In genomic region chr14:11642977-11643376, GRCm38 (mm10) we compare ENCODE assay signal across 13 mouse cellular contexts.
DNase-seq lines count a peak whose midpoint lies in the region; ATAC-seq and TF ChIP-seq lines count a peak whose summit lies in the region.
"Had no signal": no experiment of that assay in that cellular context is flagged by ENCODE, and none has a peak within 500 bp of the region (broad histone marks: within the 10 kb centered on the region; RNA-seq: fewer than 3 reads in every experiment).

No protein-coding gene starts in this region.

- H3K9ac ChIP-seq in liver, adult 2 months (ENCODE audit: low read depth, low read length): no peak overlapping the region
- H3K9ac ChIP-seq in intestine, postnatal 0 days (ENCODE audit: low read depth, low read length): no peak overlapping the region
- H3K9ac ChIP-seq: forebrain, embryonic 13.5 days; heart, embryonic 13.5 days had no signal

- WGBS in liver, adult 2 months: 28% methylated on average over 1 of the region's 1 CpGs
- 44% methylated on average over 1 of the region's 1 CpGs for WGBS in intestine, postnatal 0 days

- no peak for TF ChIP-seq POLR2A in liver, adult 2 months (IDR thresholded peaks at IDR 0.05; ENCODE audit: extremely low read depth, insufficient read depth, low read length)

- H3K79me2 ChIP-seq in liver, adult 2 months (ENCODE audit: control insufficient read depth, insufficient read depth, low read length): peaks cover 31% of the 10 kb centered on the region; the same call in 1 of the 2 replicates

- 0 out of 2 replicates have a peak, but pooled peaks have one; percentile 19 for TF ChIP-seq CTCF in liver, adult 2 months (IDR thresholded peaks at IDR 0.05; ENCODE audit: low read depth, low read length)
- peak; percentile 76 for TF ChIP-seq CTCF in intestine, postnatal 0 days (IDR thresholded peaks at IDR 0.05; ENCODE audit: low read depth)

- peak; percentile 75 for ATAC-seq in intestine, postnatal 0 days
- ATAC-seq: forebrain, embryonic 13.5 days had no signal

- H3K27ac ChIP-seq in liver, adult 2 months (replicated peaks; ENCODE audit: insufficient read depth, low read depth, low read length): no peak overlapping the region
- no peak overlapping the region for H3K27ac ChIP-seq in intestine, postnatal 0 days (ENCODE audit: low read depth, low read length)
- H3K27ac ChIP-seq: forebrain, embryonic 13.5 days; heart, embryonic 13.5 days had no signal

- no peak overlapping the region for H3K4me3 ChIP-seq in liver, adult 2 months (ENCODE audit: insufficient read depth, low read depth, low read length)
- no peak overlapping the region for H3K4me3 ChIP-seq in intestine, postnatal 0 days (ENCODE audit: low read depth, low read length)
- H3K4me3 ChIP-seq: forebrain, embryonic 13.5 days; heart, embryonic 13.5 days had no signal

- H3K4me2 ChIP-seq in intestine, postnatal 0 days (replicated peaks; ENCODE audit: low read depth): no peak overlapping the region
- H3K4me2 ChIP-seq: forebrain, embryonic 13.5 days; heart, embryonic 13.5 days had no signal

- DNase-seq in adrenal gland, adult 8-10 months: peak; percentile 61
- DNase-seq in adrenal gland, postnatal 4 days (ENCODE audit: low spot score in 2 of 2): no peak
- DNase-seq in liver, adult 2 months (ENCODE audit: extremely low read depth, low read depth, low spot score): peak; percentile 89
- no peak for DNase-seq in liver
- DNase-seq in cerebellum, adult 11 months: peak; percentile 15
- no peak for DNase-seq in retina, embryonic 14.5 days (ENCODE audit: low spot score)
- no peak for DNase-seq in spleen, postnatal 14 days (ENCODE audit: low spot score in 2 of 2)
- DNase-seq: lung, postnatal 10 days; retina, postnatal 1 day; thymus, postnatal 4 days had no signal

- H3K9me3 ChIP-seq in intestine, postnatal 0 days (ENCODE audit: control insufficient read depth): no peaks in the 10 kb centered on the region
- H3K9me3 ChIP-seq: forebrain, embryonic 13.5 days; heart, embryonic 13.5 days had no signal

- H3K4me1 ChIP-seq in liver, adult 2 months (ENCODE audit: control insufficient read depth, insufficient read depth, low read length): peaks cover 2% of the 10 kb centered on the region
- H3K4me1 ChIP-seq in intestine, postnatal 0 days (replicated peaks; ENCODE audit: control insufficient read depth, insufficient read depth, low read length): no peaks in the 10 kb centered on the region
- H3K4me1 ChIP-seq: forebrain, embryonic 13.5 days had no signal

- H3K27me3 ChIP-seq in liver, adult 2 months (ENCODE audit: control insufficient read depth, insufficient read depth, low read length): no peaks in the 10 kb centered on the region
- H3K27me3 ChIP-seq in intestine, postnatal 0 days (replicated peaks; ENCODE audit: control insufficient read depth, insufficient read depth, low read length): no peaks in the 10 kb centered on the region
- H3K27me3 ChIP-seq: forebrain, embryonic 13.5 days; heart, embryonic 13.5 days had no signal

- H3K36me3 ChIP-seq in liver, adult 2 months (ENCODE audit: control insufficient read depth, insufficient read depth, low read length): no peaks in the 10 kb centered on the region
- no peaks in the 10 kb centered on the region for H3K36me3 ChIP-seq in intestine, postnatal 0 days (ENCODE audit: control insufficient read depth, insufficient read depth)
- H3K36me3 ChIP-seq: heart, embryonic 13.5 days had no signal

Comparison
In these comparisons a context has a peak if more than half of its experiments do, and no peak if none do; other contexts are left out.
1. DNase-seq: peak in adrenal gland, adult 8-10 months (single experiment), liver, adult 2 months (single experiment) and cerebellum, adult 11 months (single experiment); none in adrenal gland, postnatal 4 days (0 of 2), liver (single experiment), retina, embryonic 14.5 days (single experiment) and spleen, postnatal 14 days (0 of 2).